Mouse (Mus musculus): ENCODE results near the gene Usp6nl.
A peak's percentile ranks its signal among the peaks of the same experiment; 100 is the strongest.

DNA sequence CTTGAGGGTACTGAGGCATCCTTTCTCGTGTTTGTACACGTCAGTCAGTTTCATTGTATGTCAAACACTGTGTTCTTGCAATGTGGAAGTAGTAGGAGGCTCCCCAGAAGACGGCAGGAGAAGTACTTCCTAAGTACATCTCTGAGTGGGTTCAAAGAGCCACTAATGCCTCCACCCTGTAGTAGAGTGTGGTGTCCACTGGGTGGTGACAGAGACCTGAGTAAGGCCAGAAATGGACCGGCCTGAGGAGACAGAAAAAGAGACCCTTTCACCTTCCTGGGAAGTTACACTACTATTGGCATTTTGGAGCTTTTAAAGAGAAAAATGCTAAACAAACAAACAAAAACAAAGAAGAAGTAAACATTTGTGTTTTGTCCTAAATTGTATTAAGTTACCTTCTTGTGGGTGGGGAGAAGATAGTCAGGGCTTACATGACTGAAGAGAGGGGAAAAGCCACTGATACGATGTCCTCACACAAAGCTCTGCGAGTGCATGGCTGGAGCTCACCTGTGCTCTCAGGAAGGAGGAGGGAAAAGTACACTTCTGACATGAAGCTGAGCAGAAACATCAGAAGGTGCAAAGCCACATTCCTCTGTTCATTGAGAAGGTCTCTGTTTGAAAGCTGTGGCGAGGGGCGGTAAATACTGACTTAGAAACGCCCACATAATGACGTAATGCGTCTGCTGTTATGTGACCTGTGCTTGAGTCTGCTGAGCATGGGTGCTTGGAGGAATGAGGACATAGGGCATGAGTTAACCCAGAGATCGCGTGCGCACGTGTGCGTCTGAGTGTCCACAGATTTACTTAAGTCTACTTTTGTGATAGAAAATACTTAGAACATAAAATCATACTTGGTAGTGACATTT, 113.9 kb downstream of the Usp6nl start:
- peak; percentile 95 for TF ChIP-seq CTCF (IDR thresholded peaks at IDR 0.05; ENCODE audit: extremely low read depth, insufficient read depth, low read length)
- TF ChIP-seq POLR2A (IDR thresholded peaks at IDR 0.05; ENCODE audit: extremely low read depth, insufficient read depth, low read length) = no peak

All from cortical plate, adult 2 months (tissue).